Mouse (Mus musculus): ENCODE results near the gene Fam83f. TPM values are rescaled to one million over a fixed set of nuclear protein-coding genes. Genes with fewer than 3 reads are reported as not detected.

The Fam83f gene
- polyA plus RNA-seq, 1 experiment: 0.01 TPM

DNA sequence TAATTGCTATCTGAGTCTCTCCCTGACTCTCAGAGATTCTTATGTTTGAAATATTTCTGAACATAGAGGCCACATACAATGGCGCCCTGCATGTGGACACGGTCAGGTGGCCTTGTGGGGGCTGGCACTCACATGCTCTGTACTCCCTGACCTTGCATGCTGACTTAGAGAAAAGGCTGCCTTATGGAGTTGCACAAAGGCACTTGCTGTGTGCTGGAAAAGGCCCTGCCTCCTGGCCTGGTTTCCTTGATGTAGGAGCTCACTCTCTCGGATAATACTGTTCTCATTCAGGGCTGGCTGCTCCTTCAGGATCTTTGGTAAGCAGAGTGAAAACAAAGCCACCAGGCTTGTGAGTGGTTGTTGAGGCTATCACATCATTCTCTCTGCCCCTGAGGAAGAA, 12.3 kb downstream of the Fam83f start:
- no peak overlapping the region for H3K4me3 ChIP-seq (ENCODE audit: insufficient read depth, poor library complexity, severe bottlenecking)
- peaks cover 31% of the 10 kb centered on the region for H3K27me3 ChIP-seq (ENCODE audit: control insufficient read depth, insufficient read depth, insufficient read length)
- H3K79me3 ChIP-seq (ENCODE audit: low read depth): no peaks in the 10 kb centered on the region
- no peaks in the 10 kb centered on the region for H3K36me3 ChIP-seq (ENCODE audit: control insufficient read depth, insufficient read depth)
- TF ChIP-seq FOSL1 (IDR thresholded peaks at IDR 0.05; ENCODE audit: insufficient read depth, low read length, poor library complexity, severe bottlenecking) (no peak), CEBPB (IDR thresholded peaks at IDR 0.05; ENCODE audit: low read depth) (no peak), MYOG (IDR thresholded peaks at IDR 0.05; ENCODE audit: control insufficient read depth, extremely low read depth, insufficient read length) (no peak), CTCF (IDR thresholded peaks at IDR 0.05; ENCODE audit: control insufficient read depth, insufficient read depth, insufficient read length) (no peak), MAX (IDR thresholded peaks at IDR 0.05) (no peak), USF1 (IDR thresholded peaks at IDR 0.05; ENCODE audit: low read depth) (no peak), MYOD1 (IDR thresholded peaks at IDR 0.05; ENCODE audit: control insufficient read depth, insufficient read length, low read depth) (no peak)
- H3K79me2 ChIP-seq (ENCODE audit: control insufficient read depth, insufficient read depth): no peaks in the 10 kb centered on the region
- H3ac ChIP-seq (ENCODE audit: control insufficient read depth, insufficient read length, low read depth): no peak overlapping the region

DNA sequence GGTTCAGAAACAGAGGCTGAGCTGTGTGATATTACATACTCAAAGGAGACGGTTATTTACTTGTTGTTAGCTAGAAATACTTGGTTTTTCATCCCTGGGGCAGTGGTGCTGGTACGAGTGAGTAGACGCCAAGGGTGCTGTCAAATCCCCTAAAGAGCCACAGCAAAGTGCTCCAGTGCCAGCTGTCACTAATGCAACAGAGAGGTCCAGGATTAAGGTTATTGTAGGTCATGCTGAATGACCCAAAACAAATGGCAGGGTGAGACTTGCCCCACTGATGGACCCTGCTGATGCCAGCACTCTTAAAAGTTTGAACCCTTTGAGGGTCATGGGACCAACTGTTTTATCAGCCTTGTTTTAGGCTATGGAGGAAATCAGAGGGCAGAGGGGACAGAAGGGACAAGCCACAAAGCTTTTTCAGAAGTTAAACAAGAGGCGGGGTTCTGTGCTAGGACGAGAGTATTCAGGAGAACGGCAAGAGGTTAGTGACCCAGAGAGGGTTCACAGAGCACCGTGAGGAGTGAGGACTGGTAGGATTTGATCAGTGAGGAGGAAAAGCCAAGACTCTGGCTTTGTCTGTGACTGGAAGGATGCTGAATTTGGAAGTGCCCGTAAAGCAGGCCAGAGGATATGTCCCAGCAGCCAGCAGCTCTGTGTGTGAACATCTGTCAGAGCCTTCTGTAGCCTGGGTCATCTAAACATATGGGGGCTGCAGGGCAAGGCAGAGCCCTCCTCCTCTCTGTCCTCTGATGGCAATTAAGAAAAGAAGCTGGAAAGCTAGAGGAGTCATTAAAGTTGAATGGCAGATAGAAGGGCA, 13.3 kb downstream of the Fam83f start:
- no peaks in the 10 kb centered on the region for H3K36me3 ChIP-seq (ENCODE audit: control insufficient read depth, insufficient read depth)
- no peaks in the 10 kb centered on the region for H3K79me3 ChIP-seq (ENCODE audit: low read depth)
- H3ac ChIP-seq (ENCODE audit: control insufficient read depth, insufficient read length, low read depth): no peak overlapping the region
- no peak overlapping the region for H3K4me3 ChIP-seq (ENCODE audit: insufficient read depth, poor library complexity, severe bottlenecking)
- TF ChIP-seq MYOD1 (IDR thresholded peaks at IDR 0.05; ENCODE audit: control insufficient read depth, insufficient read length, low read depth) (no peak), USF1 (IDR thresholded peaks at IDR 0.05; ENCODE audit: low read depth) (no peak), CEBPB (IDR thresholded peaks at IDR 0.05; ENCODE audit: low read depth) (no peak), MAX (IDR thresholded peaks at IDR 0.05) (no peak), FOSL1 (IDR thresholded peaks at IDR 0.05; ENCODE audit: insufficient read depth, low read length, poor library complexity, severe bottlenecking) (no peak), MYOG (IDR thresholded peaks at IDR 0.05; ENCODE audit: control insufficient read depth, extremely low read depth, insufficient read length) (no peak), CTCF (IDR thresholded peaks at IDR 0.05; ENCODE audit: control insufficient read depth, insufficient read depth, insufficient read length) (no peak)
- no peaks in the 10 kb centered on the region for H3K79me2 ChIP-seq (ENCODE audit: control insufficient read depth, insufficient read depth)
- peaks cover 31% of the 10 kb centered on the region for H3K27me3 ChIP-seq (ENCODE audit: control insufficient read depth, insufficient read depth, insufficient read length)

DNA sequence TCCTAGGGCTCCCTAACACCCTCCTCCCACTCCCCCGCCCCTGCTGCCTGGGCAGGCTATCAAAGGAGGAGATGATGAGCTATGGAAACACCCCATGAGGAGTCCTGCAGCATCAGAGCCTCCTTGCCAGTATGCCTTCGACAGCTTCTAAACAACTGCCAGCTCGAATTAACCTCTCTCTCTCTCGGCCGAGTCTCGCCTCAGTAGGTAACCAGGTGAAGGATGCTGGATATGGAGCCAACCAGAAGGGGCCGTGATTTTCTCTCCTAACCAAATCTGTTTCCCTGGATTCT, 13.9 kb downstream of the Fam83f start:
- Histone ChIP-seq H3K4me3 (ENCODE audit: insufficient read depth, poor library complexity, severe bottlenecking) (no peak overlapping the region), H3K79me3 (ENCODE audit: low read depth) (no peaks in the 10 kb centered on the region), H3K36me3 (ENCODE audit: control insufficient read depth, insufficient read depth) (no peaks in the 10 kb centered on the region), H3K27me3 (ENCODE audit: control insufficient read depth, insufficient read depth, insufficient read length) (peaks cover 31% of the 10 kb centered on the region), H3K79me2 (ENCODE audit: control insufficient read depth, insufficient read depth) (no peaks in the 10 kb centered on the region), H3ac (ENCODE audit: control insufficient read depth, insufficient read length, low read depth) (no peak overlapping the region)
- TF ChIP-seq MYOD1 (IDR thresholded peaks at IDR 0.05; ENCODE audit: control insufficient read depth, insufficient read length, low read depth) (no peak), USF1 (IDR thresholded peaks at IDR 0.05; ENCODE audit: low read depth) (no peak), MYOG (IDR thresholded peaks at IDR 0.05; ENCODE audit: control insufficient read depth, extremely low read depth, insufficient read length) (no peak), FOSL1 (IDR thresholded peaks at IDR 0.05; ENCODE audit: insufficient read depth, low read length, poor library complexity, severe bottlenecking) (no peak), CEBPB (IDR thresholded peaks at IDR 0.05; ENCODE audit: low read depth) (no peak), MAX (IDR thresholded peaks at IDR 0.05) (no peak), CTCF (IDR thresholded peaks at IDR 0.05; ENCODE audit: control insufficient read depth, insufficient read depth, insufficient read length) (no peak)

DNA sequence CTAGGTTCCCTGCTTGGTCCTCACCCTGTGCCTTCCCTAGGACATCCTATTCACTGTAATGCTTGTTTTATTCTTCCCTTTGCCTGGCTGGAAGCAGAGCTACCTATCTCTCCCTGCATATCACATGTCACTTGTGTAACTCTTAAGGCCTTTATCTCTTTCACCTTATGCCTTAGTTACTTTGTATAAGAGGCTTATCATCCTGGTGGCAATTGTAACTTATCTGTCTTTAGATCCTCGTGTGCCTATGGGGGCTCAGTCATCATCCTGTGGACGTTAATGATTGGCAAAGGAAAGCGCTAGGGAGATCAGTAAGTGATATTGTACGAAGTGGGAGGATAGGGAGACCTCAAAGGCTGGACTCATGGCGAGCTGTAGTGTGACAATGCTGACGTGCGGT, 16.9 kb downstream of the Fam83f start:
- no peak overlapping the region for H3K4me3 ChIP-seq (ENCODE audit: insufficient read depth, poor library complexity, severe bottlenecking)
- peaks cover 42% of the 10 kb centered on the region for H3K27me3 ChIP-seq (ENCODE audit: control insufficient read depth, insufficient read depth, insufficient read length)
- TF ChIP-seq USF1 (IDR thresholded peaks at IDR 0.05; ENCODE audit: low read depth) (no peak), CEBPB (IDR thresholded peaks at IDR 0.05; ENCODE audit: low read depth) (no peak), MAX (IDR thresholded peaks at IDR 0.05) (no peak), MYOD1 (IDR thresholded peaks at IDR 0.05; ENCODE audit: control insufficient read depth, insufficient read length, low read depth) (no peak), MYOG (IDR thresholded peaks at IDR 0.05; ENCODE audit: control insufficient read depth, extremely low read depth, insufficient read length) (no peak), CTCF (IDR thresholded peaks at IDR 0.05; ENCODE audit: control insufficient read depth, insufficient read depth, insufficient read length) (no peak), FOSL1 (IDR thresholded peaks at IDR 0.05; ENCODE audit: insufficient read depth, low read length, poor library complexity, severe bottlenecking) (no peak)
- H3K36me3 ChIP-seq (ENCODE audit: control insufficient read depth, insufficient read depth): no peaks in the 10 kb centered on the region
- no peak overlapping the region for H3ac ChIP-seq (ENCODE audit: control insufficient read depth, insufficient read length, low read depth)
- H3K79me3 ChIP-seq (ENCODE audit: low read depth): no peaks in the 10 kb centered on the region
- no peaks in the 10 kb centered on the region for H3K79me2 ChIP-seq (ENCODE audit: control insufficient read depth, insufficient read depth)

DNA sequence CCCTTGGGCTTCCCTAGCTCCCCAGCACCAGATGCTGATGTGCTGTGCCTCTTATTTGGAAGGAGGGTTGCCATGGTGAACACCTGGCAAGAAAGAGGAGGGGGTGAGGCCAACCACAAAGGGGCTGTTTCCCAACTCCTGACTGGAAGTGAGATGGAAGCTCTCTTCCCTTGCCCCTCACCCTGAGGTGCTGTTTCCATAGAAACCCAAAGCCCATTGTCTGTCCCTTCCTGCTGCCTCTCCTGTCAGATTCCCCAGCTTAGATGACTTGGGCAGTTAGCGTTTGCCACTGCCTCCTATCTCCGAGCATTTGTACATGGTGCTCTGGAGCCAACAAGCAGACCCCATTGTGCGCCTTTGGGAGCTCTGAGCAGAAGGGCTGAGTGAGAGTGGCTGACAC, 21.8 kb downstream of the Fam83f start:
- no peak overlapping the region for H3ac ChIP-seq (ENCODE audit: control insufficient read depth, insufficient read length, low read depth)
- TF ChIP-seq USF1 (IDR thresholded peaks at IDR 0.05; ENCODE audit: low read depth) (no peak), MYOG (IDR thresholded peaks at IDR 0.05; ENCODE audit: control insufficient read depth, extremely low read depth, insufficient read length) (no peak), FOSL1 (IDR thresholded peaks at IDR 0.05; ENCODE audit: insufficient read depth, low read length, poor library complexity, severe bottlenecking) (no peak)
- H3K36me3 ChIP-seq (ENCODE audit: control insufficient read depth, insufficient read depth): no peaks in the 10 kb centered on the region
- H3K4me3 ChIP-seq (ENCODE audit: insufficient read depth, poor library complexity, severe bottlenecking): no peak overlapping the region
- no peaks in the 10 kb centered on the region for H3K79me2 ChIP-seq (ENCODE audit: control insufficient read depth, insufficient read depth)
- H3K27me3 ChIP-seq (ENCODE audit: control insufficient read depth, insufficient read depth, insufficient read length): peaks cover 38% of the 10 kb centered on the region
- H3K79me3 ChIP-seq (ENCODE audit: low read depth): no peaks in the 10 kb centered on the region
